Mouse (Mus musculus) limb, embryonic 11.5 days (tissue): ENCODE measurements around the gene Jup. TPM values are rescaled to one million over a fixed set of nuclear protein-coding genes. Genes with fewer than 3 reads are reported as not detected.
"Not testable (repeated sequence)": the region's sequence is repeated elsewhere in the genome, so short reads cannot be mapped to it uniquely, and the experiment has no call there.

Experiments used
- ATAC-seq: fragments of 200-750 bp; cut with Nextera tagmentation; 2 replicates; pipeline ENCODE4 v1.8.0; 2017; ENCODE audit warnings: low read depth; ENCODE audit not compliant: insufficient number of reproducible peaks, low FRiP score, low TSS enrichment
- DNase-seq: peaks from one replicate; pipeline ENCODE4 v3.0.0-alpha.2; 2015; ENCODE audit warnings: low spot score
- H3K27ac ChIP-seq: fragments of 300-500 bp; sonication (generic); replicated peaks from 2 replicates; pipeline ENCODE4 v1.5.1; 2014; ENCODE audit warnings: low read depth, mild to moderate bottlenecking, low read length
- H3K27me3 ChIP-seq: fragments of 300-500 bp; sonication (generic); 2 replicates; pipeline ENCODE4 v1.6.1; 2014; ENCODE audit warnings: mild to moderate bottlenecking, low read length, mixed read lengths; ENCODE audit not compliant: control insufficient read depth, insufficient read depth
- H3K36me3 ChIP-seq: fragments of 300-500 bp; sonication (generic); 2 replicates; pipeline ENCODE4 v1.6.1; 2014; ENCODE audit warnings: mild to moderate bottlenecking, low read length, moderate library complexity, mixed read lengths; ENCODE audit not compliant: control insufficient read depth, insufficient read depth
- H3K4me1 ChIP-seq: fragments of 300-500 bp; sonication (generic); 2 replicates; pipeline ENCODE4 v1.6.1; 2014; ENCODE audit warnings: low read length, mixed read lengths; ENCODE audit not compliant: control insufficient read depth, insufficient read depth
- H3K4me2 ChIP-seq: fragments of 300-500 bp; sonication (generic); 2 replicates; pipeline ENCODE4 v1.6.1; 2014; ENCODE audit warnings: low read depth, mild to moderate bottlenecking, moderate library complexity; ENCODE audit not compliant: severe bottlenecking
- H3K4me3 ChIP-seq: fragments of 300-500 bp; sonication (generic); 2 replicates; pipeline ENCODE4 v1.5.1; 2014; ENCODE audit warnings: low read depth, low read length
- H3K9ac ChIP-seq: fragments of 300-500 bp; sonication (generic); 2 replicates; pipeline ENCODE4 v1.6.1; 2014; ENCODE audit warnings: mild to moderate bottlenecking, low read length
- H3K9me3 ChIP-seq: fragments of 300-500 bp; sonication (generic); 2 replicates; pipeline ENCODE4 v1.6.1; 2016; ENCODE audit warnings: low read length; ENCODE audit not compliant: control insufficient read depth
- whole genome bisulfite sequencing: fragments of 180-500 bp; shearing (Covaris S2); extraction: QIAGEN DNeasy Blood & Tissue Kit; methylation state at CpG from one replicate; pipeline ENCODE4 v1.1.7; 2014; 5-methylcytosine and 5-hydroxymethylcytosine counted together
- polyA plus RNA-seq: library from polyadenylated mRNA; unstranded; fragments of >200 nt; fragmentation: Nextera tagmentation; extraction: Ambion mirVana; gene quantifications from 2 replicates; pipeline ENCODE4 v1.2.1, GENCODE M21; 2014

Gene Jup
- polyA plus RNA-seq, 1 experiment from 2014 or later: 29.8 TPM

DNA sequence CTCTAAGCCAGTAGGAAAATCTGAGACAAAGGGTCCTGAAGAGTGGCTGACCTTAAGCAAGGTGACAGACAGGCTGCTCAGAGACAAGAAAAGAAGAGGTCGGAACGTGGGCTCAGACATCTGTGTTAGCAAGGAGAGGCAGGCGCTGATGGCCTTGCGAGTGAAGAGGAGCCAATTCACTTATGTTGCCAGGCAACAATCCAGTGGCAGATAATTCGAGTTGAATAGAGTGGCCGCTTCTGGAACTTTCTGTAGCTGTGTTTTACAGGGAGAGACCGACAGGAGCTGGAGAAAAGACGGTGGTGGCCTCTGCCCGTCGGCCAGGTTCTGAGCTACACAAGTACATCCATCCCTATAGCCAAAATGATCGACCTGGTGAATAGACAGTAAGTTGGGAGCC is 70.2 kb downstream of the Jup start:
- DNase-seq (no peak), ATAC-seq (no peak)
- Histone ChIP-seq H3K4me2 (no peak overlapping the region), H3K4me1 (no peaks in the 10 kb centered on the region), H3K9ac (no peak overlapping the region), H3K36me3 (0 out of 2 replicates have a peak, but pooled peaks cover 2% of the 10 kb centered on the region), H3K9me3 (no peaks in the 10 kb centered on the region), H3K4me3 (no peak overlapping the region), H3K27ac (no peak overlapping the region), H3K27me3 (no peaks in the 10 kb centered on the region)
- 80% methylated on average over 11 of the region's 11 CpGs for WGBS

DNA sequence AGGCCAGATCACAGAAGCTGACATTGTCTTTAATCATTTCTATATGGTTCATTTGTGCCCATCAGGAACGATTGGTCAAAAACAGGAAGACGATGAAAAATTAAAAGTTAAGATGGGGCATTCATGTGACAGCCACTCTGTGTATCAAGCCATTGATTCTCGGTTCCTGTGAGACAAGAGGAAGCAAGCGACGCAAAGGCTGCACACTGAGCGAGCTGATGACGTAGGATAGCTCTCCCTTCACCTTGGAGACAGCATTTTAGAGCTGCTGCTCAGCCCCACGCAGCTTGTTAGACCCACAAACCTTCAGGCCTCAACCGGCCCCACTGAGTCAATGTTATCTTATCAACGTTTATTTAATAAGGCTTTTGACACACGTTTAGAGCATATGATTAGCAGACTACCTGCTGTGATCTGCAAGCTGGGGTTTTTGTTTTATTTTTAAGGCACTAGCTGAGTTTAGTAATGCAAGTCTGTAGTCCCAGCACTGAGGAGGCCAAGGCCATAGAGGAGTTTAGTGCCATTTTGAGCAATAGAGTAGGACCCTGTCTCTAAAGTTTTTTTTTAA is 72.4 kb downstream of the Jup start:
- H3K4me3 ChIP-seq: no peak overlapping the region
- peaks cover 15% of the 10 kb centered on the region; the same call in 1 of the 2 replicates for H3K36me3 ChIP-seq
- 85% methylated on average over 11 of the region's 11 CpGs for WGBS
- ATAC-seq (no peak), DNase-seq (no peak)
- H3K9ac ChIP-seq: no peak overlapping the region
- H3K4me2 ChIP-seq: no peak overlapping the region
- no peak overlapping the region for H3K27ac ChIP-seq
- H3K9me3 ChIP-seq: no peaks in the 10 kb centered on the region
- no peaks in the 10 kb centered on the region for H3K27me3 ChIP-seq
- H3K4me1 ChIP-seq: no peaks in the 10 kb centered on the region

DNA sequence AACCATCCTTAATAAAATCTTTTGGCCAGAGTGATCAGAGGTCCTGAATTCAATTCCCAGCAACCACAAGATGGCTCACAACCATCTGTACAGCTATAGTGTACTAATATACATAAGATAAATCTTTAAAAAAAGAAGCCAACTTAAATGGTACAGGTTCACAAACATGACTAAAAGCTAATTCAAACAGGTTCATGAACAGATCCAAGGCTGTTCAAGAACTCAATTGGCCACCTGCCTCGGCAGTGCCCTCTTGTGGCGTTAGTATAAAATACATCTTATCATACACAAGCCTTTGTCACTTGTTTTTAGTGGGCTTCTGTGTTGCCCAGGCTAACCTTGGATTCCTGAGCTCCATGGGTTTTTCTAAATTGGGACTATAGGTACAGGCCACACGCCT is 74.0 kb downstream of the Jup start:
- Histone ChIP-seq H3K9me3 (no peaks in the 10 kb centered on the region), H3K27ac (no peak overlapping the region), H3K4me3 (no peak overlapping the region), H3K27me3 (no peaks in the 10 kb centered on the region), H3K4me2 (no peak overlapping the region), H3K36me3 (peaks cover 15% of the 10 kb centered on the region; the same call in 1 of the 2 replicates), H3K9ac (no peak overlapping the region), H3K4me1 (no peaks in the 10 kb centered on the region)
- DNase-seq (peak; percentile 75), ATAC-seq (no peak)
- WGBS: 18% methylated on average over 3 of the region's 3 CpGs

DNA sequence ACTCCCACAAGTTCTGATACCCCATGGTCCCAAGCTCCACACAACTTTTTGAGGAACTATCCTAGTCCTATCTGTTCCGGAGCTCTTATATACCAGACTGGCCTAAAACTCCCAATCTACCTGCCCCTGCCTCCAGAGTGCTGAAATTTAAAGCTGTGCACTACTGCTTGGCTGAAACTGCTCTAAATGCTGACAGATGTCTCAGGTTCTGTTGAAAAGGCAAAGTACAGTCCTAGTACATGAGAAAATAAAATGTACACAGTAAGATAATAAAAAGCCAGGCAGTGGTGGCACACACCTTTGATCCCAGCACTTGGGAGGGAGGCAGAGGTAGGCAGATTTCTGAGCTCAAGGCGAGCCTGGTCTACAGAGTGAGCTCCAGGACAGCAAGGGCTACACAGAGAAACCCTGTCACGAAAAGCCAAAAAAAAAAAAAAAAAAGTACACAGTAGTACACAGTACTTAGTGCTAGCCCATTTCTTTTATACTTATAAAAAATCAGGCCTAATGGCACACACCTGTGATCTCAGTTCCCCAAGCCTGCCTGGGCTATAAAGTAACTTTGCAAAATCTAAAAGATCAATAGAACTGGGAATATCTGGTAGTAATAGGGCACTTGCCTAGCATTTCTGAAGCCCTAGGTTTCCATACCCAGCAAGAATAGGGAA is 74.8 kb downstream of the Jup start:
- 65% methylated on average over 3 of the region's 3 CpGs for WGBS
- no peak for DNase-seq
- ATAC-seq: no peak

DNA sequence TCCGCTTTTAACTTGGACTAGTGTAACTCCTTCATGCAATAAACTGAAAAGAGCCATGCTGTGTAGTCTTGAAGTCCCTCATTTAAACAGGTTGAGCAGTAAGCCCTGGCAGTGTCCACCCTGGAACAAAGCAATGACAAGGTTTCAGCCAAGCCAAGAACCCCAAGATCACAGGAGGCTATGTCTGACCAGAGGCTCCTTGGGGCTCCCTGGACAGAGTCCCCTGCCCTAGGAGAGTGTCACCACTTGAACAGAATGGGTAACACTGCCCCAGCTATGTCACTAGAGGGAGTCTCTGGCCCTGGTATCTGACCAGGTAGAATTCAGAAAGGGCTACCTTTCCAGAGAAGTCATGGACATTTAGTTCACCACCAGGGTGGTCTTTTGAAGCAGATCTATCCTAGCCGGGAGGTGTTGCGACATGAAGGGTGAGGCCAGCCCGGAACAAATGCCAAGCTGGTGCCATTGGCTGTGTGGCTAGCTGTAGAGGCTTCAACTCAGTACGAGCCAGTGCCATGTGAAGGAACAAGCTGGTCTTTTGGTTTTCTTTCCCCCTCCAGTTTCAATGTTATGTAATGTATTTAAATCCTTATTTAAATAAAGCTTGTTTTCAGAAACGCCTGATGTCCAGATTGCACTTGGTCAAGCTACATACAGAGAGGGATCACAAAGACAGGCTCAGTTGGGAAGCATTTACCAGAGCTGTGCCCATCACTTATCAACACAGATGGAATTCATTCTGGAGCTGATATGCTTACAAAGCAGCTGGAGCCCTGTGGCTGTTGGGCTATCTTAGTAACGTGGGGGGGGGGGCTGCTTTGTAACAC is 75.9 kb downstream of the Jup start:
- DNase-seq, H3K4me2 ChIP-seq, H3K9ac ChIP-seq, H3K4me1 ChIP-seq, H3K9me3 ChIP-seq, ATAC-seq, H3K27ac ChIP-seq, H3K27me3 ChIP-seq: not testable (repeated sequence)
- H3K4me3 ChIP-seq: peak overlapping the region; percentile 3
- H3K36me3 ChIP-seq: peaks cover 15% of the 10 kb centered on the region; the same call in 1 of the 2 replicates
- WGBS: 83% methylated on average over 7 of the region's 7 CpGs

More for the DNA sequence above, 74.8 kb downstream of the Jup start:
- Histone ChIP-seq H3K4me3 (no peak overlapping the region), H3K36me3 (peaks cover 15% of the 10 kb centered on the region; the same call in 1 of the 2 replicates), H3K4me1 (no peaks in the 10 kb centered on the region), H3K4me2 (no peak overlapping the region), H3K27me3 (no peaks in the 10 kb centered on the region), H3K9me3 (no peaks in the 10 kb centered on the region), H3K27ac (no peak overlapping the region), H3K9ac (no peak overlapping the region)

DNA sequence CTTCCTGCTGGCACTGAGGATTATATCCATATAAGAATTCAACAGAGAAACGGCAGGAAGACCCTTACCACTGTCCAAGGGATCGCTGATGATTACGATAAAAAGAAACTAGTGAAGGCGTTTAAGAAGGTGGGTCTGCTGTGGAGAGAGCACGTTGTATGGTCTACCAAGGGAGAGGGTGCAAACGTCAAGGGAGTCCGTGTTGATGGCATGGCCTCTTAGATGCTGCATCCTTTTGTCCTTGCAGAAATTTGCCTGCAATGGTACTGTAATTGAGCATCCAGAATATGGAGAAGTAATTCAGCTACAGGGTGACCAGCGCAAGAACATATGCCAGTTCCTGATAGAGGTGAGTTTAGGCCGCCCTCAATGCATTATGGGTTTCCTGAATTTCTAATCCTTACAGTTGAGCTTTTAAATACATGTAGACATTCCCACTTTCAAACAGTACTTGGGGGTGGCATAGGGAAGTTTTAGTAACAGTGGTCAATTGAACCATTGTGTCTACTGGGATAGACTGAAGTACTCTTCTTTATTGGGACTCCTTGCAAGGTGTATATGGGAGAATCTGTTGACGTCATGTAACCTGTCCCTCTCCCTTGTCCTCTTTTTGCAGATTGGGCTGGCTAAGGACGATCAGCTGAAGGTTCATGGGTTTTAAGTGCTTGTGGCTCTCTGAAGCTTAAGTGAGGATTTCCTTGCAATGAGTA is 76.7 kb downstream of the Jup start:
- ATAC-seq: not testable (repeated sequence)
- WGBS: 21% methylated on average over 11 of the region's 11 CpGs
- H3K27ac ChIP-seq: peak overlapping the region; percentile 96

DNA sequence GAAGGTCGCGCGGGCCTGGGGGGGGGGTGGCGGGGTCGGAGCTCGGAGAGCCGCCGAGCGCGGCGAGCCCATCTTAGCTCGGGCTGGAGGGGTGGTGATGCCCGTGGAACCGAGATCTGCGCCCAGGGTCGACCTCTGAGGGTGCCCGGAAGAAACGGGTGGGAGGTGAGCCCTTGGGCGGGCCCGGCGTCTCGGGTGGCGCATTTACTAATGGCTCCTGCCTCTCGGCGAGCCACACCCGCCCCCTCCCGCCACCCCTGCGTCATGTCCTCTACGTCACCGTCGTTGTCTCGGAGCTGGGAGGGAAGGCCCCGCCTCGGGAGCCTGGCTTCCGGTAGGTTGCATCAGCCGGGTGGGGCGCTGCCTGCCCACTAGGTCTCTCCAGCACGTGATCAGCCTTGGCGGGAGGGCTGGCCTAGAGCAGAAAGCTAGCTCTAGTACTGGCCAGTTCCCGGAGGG is 77.4 kb downstream of the Jup start:
- Histone ChIP-seq H3K4me1 (no peaks in the 10 kb centered on the region), H3K36me3 (peaks cover 15% of the 10 kb centered on the region; the same call in 1 of the 2 replicates), H3K9ac (peak overlapping the region; percentile 88), H3K27ac (peak overlapping the region; percentile 96), H3K27me3 (no peaks in the 10 kb centered on the region), H3K9me3 (no peaks in the 10 kb centered on the region), H3K4me3 (peak overlapping the region; percentile 75), H3K4me2 (peak overlapping the region; percentile 77)
- ATAC-seq: peak; percentile 84
- under 1% methylated on average over 40 of the region's 40 CpGs for WGBS
- peak; percentile 96 for DNase-seq

More for the DNA sequence above, 76.7 kb downstream of the Jup start:
- H3K36me3 ChIP-seq: peaks cover 15% of the 10 kb centered on the region; the same call in 1 of the 2 replicates
- H3K4me3 ChIP-seq: peak overlapping the region; percentile 75
- not testable (repeated sequence) for H3K9me3 ChIP-seq, H3K27me3 ChIP-seq, H3K4me1 ChIP-seq, DNase-seq
- peak overlapping the region; percentile 88 for H3K9ac ChIP-seq
- H3K4me2 ChIP-seq: peak overlapping the region; percentile 77
